Mouse (Mus musculus) thymus, adult 2 months (tissue): ENCODE data around the gene Unc79.

Experiments used
- CTCF ChIP-seq: fragments of 200-500 bp; IDR thresholded peaks from 2 replicates; pipeline ENCODE4 v1.5.1; 2012; ENCODE audit warnings: mild to moderate bottlenecking, control low read depth, low read length, moderate library complexity, borderline replicate concordance; ENCODE audit not compliant: control insufficient read depth, poor library complexity, insufficient read depth; ENCODE audit errors: extremely low read depth
- POLR2A ChIP-seq: fragments of 200-500 bp; IDR thresholded peaks from 2 replicates; pipeline ENCODE4 v1.6.1; 2012; ENCODE audit warnings: mild to moderate bottlenecking, low read length, control low read depth, moderate library complexity; ENCODE audit not compliant: control insufficient read depth, poor library complexity, insufficient read depth; ENCODE audit errors: extremely low read depth

DNA sequence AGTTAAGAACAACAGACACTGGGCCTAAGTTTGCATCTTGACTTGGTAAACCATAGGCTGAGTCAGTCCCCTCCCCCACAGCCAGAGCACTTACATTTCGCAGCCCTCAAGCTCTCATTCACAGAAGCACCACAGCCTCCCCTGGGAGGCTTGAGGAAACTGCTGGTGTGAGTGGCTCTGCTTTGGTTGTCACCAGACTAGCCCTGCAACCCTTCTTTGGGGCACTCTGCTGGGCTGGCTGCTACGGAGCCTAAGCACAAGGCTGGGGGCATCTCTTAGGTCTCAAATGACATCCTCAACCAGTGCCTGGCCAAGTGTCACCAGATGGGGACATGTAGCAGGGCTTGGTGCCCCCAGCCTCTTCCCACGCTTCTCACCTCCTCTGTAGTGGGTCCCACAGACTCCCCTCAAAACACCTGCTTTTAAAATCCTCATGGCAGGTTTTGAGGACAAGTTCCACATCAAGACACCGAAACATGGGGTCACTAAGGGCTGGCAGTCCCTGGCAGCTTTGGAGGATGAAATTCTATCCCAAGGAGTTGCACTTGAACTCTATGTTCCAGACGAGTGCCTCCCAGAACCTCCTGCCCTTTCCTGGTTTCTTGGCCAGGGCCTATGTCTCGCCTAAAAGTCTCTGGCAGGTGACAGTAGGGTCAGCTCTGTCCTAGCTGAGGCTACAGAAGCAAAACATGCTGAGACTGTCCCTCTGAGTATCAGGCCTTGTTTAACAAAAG lies 267.4 kb downstream of the Unc79 start:
- no peak for TF ChIP-seq POLR2A
- TF ChIP-seq CTCF = no peak
